Mouse (Mus musculus) neural tube, embryonic 14.5 days (tissue): Measurements from ENCODE around the gene Ccz1. TPM values are rescaled to one million over a fixed set of nuclear protein-coding genes. Genes with fewer than 3 reads are reported as not detected.

Experiments
- ATAC-seq: fragments of 200-750 bp; cut with Nextera tagmentation; 2 replicates; pipeline ENCODE4 v1.8.0; 2017; ENCODE audit warnings: low read depth, mild to moderate bottlenecking, moderate TSS enrichment, moderate library complexity
- H3K27ac ChIP-seq: fragments of 300-500 bp; sonication (generic); 2 replicates; pipeline ENCODE4 v1.5.1; 2014; ENCODE audit warnings: low read depth, mild to moderate bottlenecking, control low read depth, low read length, moderate library complexity, mixed read lengths
- H3K27me3 ChIP-seq: fragments of 300-500 bp; sonication (generic); 2 replicates; pipeline ENCODE4 v1.6.1; 2014; ENCODE audit warnings: low read length; ENCODE audit not compliant: control insufficient read depth, insufficient read depth
- H3K36me3 ChIP-seq: fragments of 300-500 bp; sonication (generic); 2 replicates; pipeline ENCODE4 v1.6.1; 2014; ENCODE audit warnings: low read length, mixed read lengths; ENCODE audit not compliant: control insufficient read depth, insufficient read depth
- H3K4me1 ChIP-seq: fragments of 300-500 bp; sonication (generic); 2 replicates; pipeline ENCODE4 v1.6.1; 2014; ENCODE audit warnings: low read length; ENCODE audit not compliant: control insufficient read depth, insufficient read depth
- H3K4me2 ChIP-seq: fragments of 300-500 bp; sonication (generic); 2 replicates; pipeline ENCODE4 v1.6.1; 2014; ENCODE audit warnings: mild to moderate bottlenecking, low read depth, low read length, control low read depth
- H3K4me3 ChIP-seq: fragments of 300-500 bp; sonication (generic); 2 replicates; pipeline ENCODE4 v1.5.1; 2014; ENCODE audit warnings: low read depth, low read length, control low read depth, mixed read lengths
- H3K9ac ChIP-seq: fragments of 300-500 bp; sonication (generic); replicated peaks from 2 replicates; pipeline ENCODE4 v1.6.1; 2014; ENCODE audit warnings: low read depth, mild to moderate bottlenecking, control low read depth, low read length, mixed read lengths
- H3K9me3 ChIP-seq: fragments of 300-500 bp; sonication (generic); 2 replicates; pipeline ENCODE4 v1.6.1; 2016; ENCODE audit warnings: low read length; ENCODE audit not compliant: control insufficient read depth
- whole genome bisulfite sequencing: fragments of 180-500 bp; shearing (Covaris S2); extraction: QIAGEN DNeasy Blood & Tissue Kit; methylation state at CpG from one replicate; pipeline ENCODE4 v1.1.7; 2014; 5-methylcytosine and 5-hydroxymethylcytosine counted together
- polyA plus RNA-seq: library from polyadenylated mRNA; unstranded; fragments of >200 nt; fragmentation: Nextera tagmentation; extraction: Ambion mirVana; gene quantifications from 2 replicates; pipeline ENCODE4 v1.2.1, GENCODE M21; 2014

Ccz1 gene
- 83.5 and 93.2 TPM in 2 replicates for polyA plus RNA-seq

DNA sequence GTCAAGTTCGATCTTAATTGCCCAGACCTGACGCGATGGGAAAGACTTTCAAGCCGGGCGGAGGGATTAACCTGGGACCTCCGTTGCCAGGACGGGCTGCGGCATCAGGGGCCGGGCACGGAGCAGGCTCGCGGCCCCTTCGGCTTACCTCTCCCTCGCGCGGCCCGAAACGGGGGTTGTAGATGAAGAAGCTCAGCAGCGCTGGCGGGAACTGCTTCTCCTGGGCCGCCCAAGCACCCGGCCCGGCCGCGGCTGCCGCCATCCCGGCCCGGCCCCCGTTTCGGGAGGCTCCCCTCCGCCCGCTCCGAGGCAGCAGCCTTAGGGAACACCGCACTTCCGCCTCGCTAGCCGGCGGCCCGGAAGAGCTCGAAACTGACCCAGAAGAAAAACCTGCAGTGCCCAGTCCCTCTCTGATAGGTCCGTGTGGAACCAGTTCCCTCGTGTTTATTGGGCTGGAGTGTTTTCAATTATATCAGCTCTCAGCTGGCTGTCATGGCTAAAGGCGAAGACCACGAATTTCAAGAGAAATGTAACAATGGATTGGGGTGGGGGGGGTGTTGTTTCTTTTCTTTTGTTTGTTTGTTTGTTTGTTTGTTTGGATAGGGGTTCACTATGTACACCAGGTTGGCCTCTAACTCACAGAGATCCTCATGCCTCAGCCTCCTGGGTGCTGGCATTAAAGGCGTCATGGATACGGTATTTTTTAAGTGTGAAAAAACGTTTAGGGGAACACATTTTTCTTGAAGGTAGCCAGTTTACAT is at the start of gene Ccz1:
TSS of gene Ccz1 (minus strand) at position 327 of the 761 bp plus-strand sequence.
- no peaks in the 10 kb centered on the region for H3K4me1 ChIP-seq
- H3K9me3 ChIP-seq: no peaks in the 10 kb centered on the region
- peak; percentile 99 for ATAC-seq
- peak within 1 kb of the TSS; percentile 91 for H3K4me3 ChIP-seq
- WGBS: 3% methylated on average over 42 of the region's 47 CpGs
- H3K27me3 ChIP-seq: no peaks in the 10 kb centered on the region
- H3K36me3 ChIP-seq: peaks cover 26% of the 10 kb centered on the region
- peak within 1 kb of the TSS; percentile 53 for H3K4me2 ChIP-seq
- H3K27ac ChIP-seq: peak within 1 kb of the TSS; percentile 66
- peak within 1 kb of the TSS; percentile 87 for H3K9ac ChIP-seq

DNA sequence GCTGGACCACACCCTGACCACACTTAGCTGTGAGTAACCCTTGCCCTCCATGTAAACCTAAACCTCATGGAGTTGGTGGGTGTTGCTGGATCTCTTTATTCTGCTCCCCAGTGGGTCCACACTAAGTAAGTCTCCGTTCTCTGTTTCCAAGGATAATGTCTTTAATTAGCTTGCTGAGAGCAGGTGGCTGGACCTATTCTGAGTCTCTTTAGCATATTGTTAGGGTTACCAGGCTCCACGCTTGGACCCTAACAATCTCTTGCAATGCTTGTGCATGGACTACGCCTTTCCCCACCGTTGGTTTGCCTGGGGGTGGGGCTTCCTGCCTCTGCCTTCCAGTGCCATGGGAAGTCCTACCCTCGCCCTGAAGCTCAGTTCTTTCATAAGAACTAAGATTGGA is 49.4 kb upstream of the Ccz1 start:
- ATAC-seq: no peak
- no peaks in the 10 kb centered on the region for H3K27me3 ChIP-seq
- H3K36me3 ChIP-seq: no peaks in the 10 kb centered on the region
- WGBS: 72% methylated on average over 5 of the region's 5 CpGs
- no peaks in the 10 kb centered on the region for H3K4me1 ChIP-seq
- no peak overlapping the region for H3K27ac ChIP-seq
- no peak overlapping the region for H3K4me3 ChIP-seq
- H3K9me3 ChIP-seq: no peaks in the 10 kb centered on the region
- H3K4me2 ChIP-seq: no peak overlapping the region
- no peak overlapping the region for H3K9ac ChIP-seq

DNA sequence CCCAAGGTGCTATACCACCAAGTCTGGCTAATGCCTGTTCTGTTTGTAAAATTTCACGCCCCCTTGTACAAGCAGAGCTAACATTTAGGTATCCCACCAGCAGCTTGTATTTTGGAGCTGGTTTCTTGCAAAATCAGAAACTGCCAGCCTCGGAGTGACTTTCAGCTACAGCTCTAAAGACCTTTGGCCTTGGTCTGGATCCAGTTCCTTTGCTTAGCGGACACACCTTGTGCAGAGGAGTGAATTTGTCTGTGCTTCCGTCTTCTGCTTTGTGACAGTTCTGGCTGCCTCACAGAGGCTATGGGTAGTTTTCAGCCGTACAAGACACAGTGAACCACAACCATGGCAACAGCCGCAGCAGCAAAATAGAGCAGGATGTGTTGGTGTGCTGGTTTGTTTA is 39.7 kb upstream of the Ccz1 start:
- Histone ChIP-seq H3K4me3 (no peak overlapping the region), H3K9me3 (no peaks in the 10 kb centered on the region), H3K4me1 (no peaks in the 10 kb centered on the region), H3K9ac (no peak overlapping the region), H3K27me3 (no peaks in the 10 kb centered on the region), H3K36me3 (no peaks in the 10 kb centered on the region), H3K27ac (no peak overlapping the region), H3K4me2 (no peak overlapping the region)
- ATAC-seq: no peak
- WGBS: 94% methylated on average over 6 of the region's 6 CpGs

DNA sequence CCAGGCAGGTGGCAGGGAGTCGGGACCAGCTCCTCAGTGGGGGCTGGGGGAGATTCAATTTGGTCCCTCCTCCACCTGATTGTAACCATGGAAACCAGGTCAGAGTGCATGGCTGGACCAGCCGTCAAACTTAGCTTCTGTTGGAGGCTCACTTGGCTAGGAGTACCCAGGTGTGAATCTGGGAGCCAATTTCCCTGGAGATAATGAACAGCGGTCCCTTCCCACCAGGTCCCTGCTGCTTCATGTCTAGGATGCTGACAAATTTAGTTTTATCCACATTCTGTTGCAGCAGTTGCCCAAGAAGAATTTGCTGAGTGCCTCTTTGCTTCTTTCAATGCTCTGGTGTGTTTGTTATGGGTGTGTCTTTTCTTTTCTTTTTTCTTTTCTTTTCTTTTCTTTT is 38.8 kb upstream of the Ccz1 start:
- Histone ChIP-seq H3K9me3 (no peaks in the 10 kb centered on the region), H3K27ac (no peak overlapping the region), H3K9ac (no peak overlapping the region), H3K36me3 (no peaks in the 10 kb centered on the region), H3K4me1 (no peaks in the 10 kb centered on the region), H3K4me3 (no peak overlapping the region), H3K27me3 (no peaks in the 10 kb centered on the region), H3K4me2 (no peak overlapping the region)
- no peak for ATAC-seq
- 39% methylated on average over 3 of the region's 3 CpGs for WGBS

DNA sequence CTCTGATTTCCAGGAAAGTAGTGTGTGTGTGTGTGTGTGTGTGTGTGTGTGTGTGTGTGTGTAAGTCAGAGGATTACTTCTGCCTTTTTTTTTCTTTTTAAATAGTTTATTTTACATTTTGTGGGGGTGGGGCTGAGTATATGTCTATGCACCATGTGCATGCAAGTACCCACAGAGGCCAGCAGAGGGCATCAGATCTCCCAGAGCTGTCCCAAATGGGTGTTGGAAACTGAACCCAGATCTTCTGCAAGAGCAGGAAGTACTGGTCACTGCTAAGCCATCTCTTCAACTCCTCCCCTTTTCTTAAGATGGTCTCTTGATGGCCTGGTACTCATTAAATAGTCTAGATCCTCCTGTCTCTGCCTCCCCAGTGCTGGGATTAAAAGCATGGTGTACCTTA is 36.6 kb upstream of the Ccz1 start:
- H3K4me3 ChIP-seq: no peak overlapping the region
- no peak for ATAC-seq
- H3K36me3 ChIP-seq: no peaks in the 10 kb centered on the region
- H3K4me2 ChIP-seq: no peak overlapping the region
- H3K9ac ChIP-seq: no peak overlapping the region
- no peak overlapping the region for H3K27ac ChIP-seq
- H3K4me1 ChIP-seq: no peaks in the 10 kb centered on the region
- no peaks in the 10 kb centered on the region for H3K27me3 ChIP-seq
- no peaks in the 10 kb centered on the region for H3K9me3 ChIP-seq

DNA sequence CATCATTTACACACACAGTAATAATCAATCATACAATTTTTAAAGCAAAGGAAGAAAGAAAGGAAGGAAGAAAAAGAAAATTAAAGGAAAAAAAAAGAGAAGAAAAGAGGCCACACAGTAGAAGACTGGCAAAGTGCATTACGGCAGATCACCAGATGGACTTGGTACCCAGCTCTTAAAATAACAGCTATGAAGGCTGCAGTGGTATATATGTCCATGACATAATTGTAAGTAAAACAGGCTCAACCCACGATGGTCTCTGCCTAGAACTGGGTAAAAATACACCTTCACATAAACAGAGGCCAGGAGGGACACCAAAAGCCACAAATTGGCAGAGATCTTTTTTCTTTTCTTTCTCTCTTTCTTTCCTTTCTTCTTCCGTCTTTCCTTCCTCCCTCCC is 35.2 kb upstream of the Ccz1 start:
- no peaks in the 10 kb centered on the region for H3K9me3 ChIP-seq
- H3K27ac ChIP-seq: no peak overlapping the region
- H3K27me3 ChIP-seq: no peaks in the 10 kb centered on the region
- H3K4me3 ChIP-seq: no peak overlapping the region
- 85% methylated on average over 3 of the region's 3 CpGs for WGBS
- ATAC-seq: no peak
- no peak overlapping the region for H3K4me2 ChIP-seq
- no peaks in the 10 kb centered on the region for H3K36me3 ChIP-seq
- no peak overlapping the region for H3K9ac ChIP-seq
- no peaks in the 10 kb centered on the region for H3K4me1 ChIP-seq

DNA sequence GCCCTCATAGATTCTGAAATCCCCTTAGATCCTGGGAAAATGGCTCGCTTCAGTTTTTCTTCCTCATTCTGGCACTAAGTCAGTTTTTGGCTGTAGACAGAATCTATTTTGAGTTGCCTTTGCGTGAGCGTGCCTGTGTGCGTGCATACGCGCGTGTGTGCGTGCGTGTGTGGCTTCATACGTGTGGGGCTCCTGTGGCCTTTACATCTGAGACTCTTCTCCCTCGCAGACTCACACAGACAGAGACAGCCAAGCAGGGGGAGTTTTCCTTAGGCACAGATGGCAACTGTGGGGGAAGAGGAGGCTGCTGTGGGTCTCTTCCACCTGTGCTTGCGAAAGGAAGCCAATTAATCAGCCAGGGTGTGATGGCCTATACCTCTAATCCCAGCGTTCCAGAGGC is 32.6 kb upstream of the Ccz1 start:
- H3K27ac ChIP-seq: no peak overlapping the region
- H3K9me3 ChIP-seq: no peaks in the 10 kb centered on the region
- WGBS: 58% methylated on average over 13 of the region's 13 CpGs
- H3K4me1 ChIP-seq: no peaks in the 10 kb centered on the region
- H3K36me3 ChIP-seq: no peaks in the 10 kb centered on the region
- no peaks in the 10 kb centered on the region for H3K27me3 ChIP-seq
- H3K9ac ChIP-seq: no peak overlapping the region
- H3K4me2 ChIP-seq: no peak overlapping the region
- ATAC-seq: no peak
- H3K4me3 ChIP-seq: no peak overlapping the region

DNA sequence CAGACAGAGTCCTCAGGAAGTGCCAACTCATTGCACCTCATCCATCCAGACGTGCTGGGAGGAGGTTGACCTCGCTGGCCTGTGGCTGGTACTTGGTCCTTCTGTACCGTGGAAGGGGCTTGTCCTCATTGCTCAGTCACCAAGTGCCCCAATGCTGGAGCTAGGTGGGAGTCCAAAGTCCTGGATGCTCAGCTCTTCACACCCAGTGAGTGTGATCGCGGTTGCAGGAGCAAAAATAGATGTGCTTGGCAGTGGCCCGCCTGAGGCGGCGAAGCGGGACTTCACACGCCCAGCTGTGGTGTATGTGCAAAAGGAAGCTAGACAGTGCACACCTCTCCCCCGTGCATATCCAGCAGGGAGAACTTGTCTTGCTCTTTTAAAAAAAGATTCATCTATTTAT is 28.5 kb upstream of the Ccz1 start:
- no peak overlapping the region for H3K27ac ChIP-seq
- H3K27me3 ChIP-seq: no peaks in the 10 kb centered on the region
- H3K9me3 ChIP-seq: no peaks in the 10 kb centered on the region
- H3K36me3 ChIP-seq: no peaks in the 10 kb centered on the region
- ATAC-seq: no peak
- H3K4me1 ChIP-seq: no peaks in the 10 kb centered on the region
- H3K9ac ChIP-seq: no peak overlapping the region
- H3K4me2 ChIP-seq: no peak overlapping the region
- H3K4me3 ChIP-seq: no peak overlapping the region
- 92% methylated on average over 11 of the region's 11 CpGs for WGBS

DNA sequence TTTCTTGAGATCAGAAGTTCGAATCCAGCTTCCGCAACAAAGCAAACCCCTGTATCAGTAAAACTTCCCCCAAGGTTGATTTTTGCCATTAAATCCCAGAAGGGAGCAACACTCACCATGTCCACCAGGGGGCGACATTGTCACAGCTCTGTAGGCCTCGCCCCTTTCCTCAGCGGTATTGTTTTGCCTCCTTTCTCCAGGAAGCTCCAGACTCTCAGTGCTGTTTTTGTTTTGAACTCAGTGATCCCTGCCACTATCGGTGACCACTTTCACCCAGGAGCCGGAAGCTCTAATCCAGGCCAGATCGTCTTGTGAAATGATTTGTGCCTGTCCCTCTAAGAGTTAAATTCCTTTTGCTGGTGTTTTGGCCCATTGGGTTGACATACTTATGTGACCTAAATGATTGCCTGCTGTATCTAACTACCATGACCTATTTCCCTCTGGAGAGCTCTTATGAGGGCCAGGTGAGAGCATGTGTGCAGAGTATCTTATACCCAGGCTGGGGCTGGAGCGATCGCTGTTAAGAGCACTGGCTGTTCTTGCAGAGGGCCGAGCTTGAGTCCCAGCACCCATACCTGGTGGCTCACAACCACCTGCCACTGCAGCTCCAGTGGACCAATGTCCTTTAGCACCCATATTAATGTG is 26.2 kb upstream of the Ccz1 start:
- H3K4me3 ChIP-seq: no peak overlapping the region
- 44% methylated on average over 11 of the region's 11 CpGs for WGBS
- no peak overlapping the region for H3K27ac ChIP-seq
- no peaks in the 10 kb centered on the region for H3K36me3 ChIP-seq
- no peaks in the 10 kb centered on the region for H3K9me3 ChIP-seq
- H3K4me1 ChIP-seq: no peaks in the 10 kb centered on the region
- ATAC-seq: no peak
- H3K9ac ChIP-seq: no peak overlapping the region
- no peak overlapping the region for H3K4me2 ChIP-seq
- H3K27me3 ChIP-seq: no peaks in the 10 kb centered on the region
